Comparison of ENCODE assay signal across 7 mouse cellular contexts in genomic region chr6:36388401-36389259, GRCm38 (mm10). TPM values are rescaled to one million over a fixed set of nuclear protein-coding genes. Genes with fewer than 3 reads are reported as not detected.
DNase-seq lines count a peak whose midpoint lies in the region; ATAC-seq and TF ChIP-seq lines count a peak whose summit lies in the region.

No protein-coding gene starts in this region.

- intact Hi-C loops in left cerebral cortex, postnatal 36 days (cut with DNase I), result loop anchor here (10.0 kb wide), 2 partner anchors 384 to 1004 kb away; no protein-coding TSS in a partner anchor

- WGBS in liver, adult 2 months, result 4% methylated on average over 36 of the region's 36 CpGs

- no peak overlapping the region for H3K27ac ChIP-seq in liver, adult 2 months (replicated peaks; ENCODE audit: insufficient read depth, low read depth, low read length)

- H3K4me1 ChIP-seq in liver, adult 2 months (ENCODE audit: control insufficient read depth, insufficient read depth, low read length), result no peaks in the 10 kb centered on the region

- H3K79me2 ChIP-seq in liver, adult 2 months (ENCODE audit: control insufficient read depth, insufficient read depth, low read length), result no peaks in the 10 kb centered on the region

- peaks cover 15% of the 10 kb centered on the region; the same call in 1 of the 2 replicates for H3K27me3 ChIP-seq in liver, adult 2 months (ENCODE audit: control insufficient read depth, insufficient read depth, low read length)

- no peak for TF ChIP-seq POLR2A in liver, adult 2 months (IDR thresholded peaks at IDR 0.05; ENCODE audit: extremely low read depth, insufficient read depth, low read length)

- DNase-seq in liver, adult 2 months (ENCODE audit: extremely low read depth, low read depth, low spot score), result no peak
- DNase-seq in liver, result no peak
- peak; percentile 41 for DNase-seq in embryo, embryonic 11 days
- DNase-seq in forelimb bud, embryonic 11.5 days (ENCODE audit: low read depth, low spot score), result peak; percentile 16
- peak; percentile 21 to 25 for DNase-seq in left cerebral cortex, postnatal 36 days (ENCODE audit: low spot score in 2 of 2)

- ATAC-seq in monocyte, adult 5-6 weeks (replicated peaks; ENCODE audit: insufficient number of reproducible peaks, low FRiP score, low TSS enrichment, poor library complexity, severe bottlenecking), result 0 out of 2 replicates have a peak, but pooled peaks have one; percentile 22
- no peak for ATAC-seq in erythroblast, adult 5-6 weeks (replicated peaks; ENCODE audit: low FRiP score, poor library complexity, severe bottlenecking)

- no peaks in the 10 kb centered on the region for H3K36me3 ChIP-seq in liver, adult 2 months (ENCODE audit: control insufficient read depth, insufficient read depth, low read length)

- no peak overlapping the region for H3K9ac ChIP-seq in liver, adult 2 months (ENCODE audit: low read depth, low read length)

- H3K4me3 ChIP-seq in liver, adult 2 months (ENCODE audit: insufficient read depth, low read depth, low read length), result peak overlapping the region; percentile 39

- no peak for TF ChIP-seq CTCF in liver, adult 2 months (IDR thresholded peaks at IDR 0.05; ENCODE audit: low read depth, low read length)

RNA-seq across cellular contexts. Expression of gene Chrm2, which starts 0.7 kb away (rescaled TPM):
- under 0.01 TPM in 2 replicates for total RNA-seq in liver, adult 2 months (2014; rRNA removed)
- polyA plus RNA-seq in liver, adult 2 months (2012; rRNA removed), result 0.01 TPM in 2 replicates
- total RNA-seq in left cerebral cortex, postnatal 36 days (2021), result 10 to 100 TPM; 12.8 to 15.6 TPM
- not detected in 3 replicates for total RNA-seq in monocyte, adult 5-6 weeks (2017)
- total RNA-seq in erythroblast, adult 5-6 weeks (2015; ENCODE audit: low replicate concordance), result not detected in 2 replicates
- total RNA-seq in erythroblast, adult 5-6 weeks (2017; ENCODE audit: low replicate concordance), result not detected in 2 replicates

Comparison
In these comparisons a context has a peak if more than half of its experiments do, and no peak if none do; other contexts are left out.
1. DNase-seq: peak in embryo, embryonic 11 days (single experiment), forelimb bud, embryonic 11.5 days (single experiment) and left cerebral cortex, postnatal 36 days (2 of 2); none in liver, adult 2 months (single experiment) and liver (single experiment).
2. RNA of gene Chrm2, which starts 0.7 kb away (total RNA-seq): 12.8 to 15.6 TPM in left cerebral cortex, postnatal 36 days; under 0.01 TPM in liver, adult 2 months, not detected in monocyte, adult 5-6 weeks and not detected in erythroblast, adult 5-6 weeks; every median in the first group is over 10 times any median in the second.